Mouse (Mus musculus) stomach, postnatal 0 days (tissue): Measurements from ENCODE around the gene Tmem109. TPM values are rescaled to one million over a fixed set of nuclear protein-coding genes. Genes with fewer than 3 reads are reported as not detected.

Source experiments
- ATAC-seq: fragments of 200-750 bp; cut with Nextera tagmentation; 2 replicates; pipeline ENCODE4 v1.8.0; 2017; ENCODE audit not compliant: low FRiP score, low TSS enrichment
- DNase-seq: peaks from one replicate; pipeline ENCODE4 v3.0.0-alpha.2; 2016; ENCODE audit warnings: low spot score
- H3K27ac ChIP-seq: fragments of 300-500 bp; sonication (generic); replicated peaks from 2 replicates; pipeline ENCODE4 v1.5.1; 2014; ENCODE audit warnings: mild to moderate bottlenecking, control low read depth
- H3K27me3 ChIP-seq: fragments of 300-500 bp; sonication (generic); 2 replicates; pipeline ENCODE4 v1.6.1; 2014; ENCODE audit warnings: low read length; ENCODE audit not compliant: control insufficient read depth, insufficient read depth
- H3K36me3 ChIP-seq: fragments of 300-500 bp; sonication (generic); 2 replicates; pipeline ENCODE4 v1.6.1; 2014; ENCODE audit warnings: low read length, mixed read lengths; ENCODE audit not compliant: control insufficient read depth, insufficient read depth
- H3K4me1 ChIP-seq: fragments of 300-500 bp; sonication (generic); replicated peaks from 2 replicates; pipeline ENCODE4 v1.6.1; 2014; ENCODE audit warnings: antibody characterized with exemption; ENCODE audit not compliant: control insufficient read depth, insufficient read depth
- H3K4me2 ChIP-seq: fragments of 300-500 bp; sonication (generic); replicated peaks from 2 replicates; pipeline ENCODE4 v1.6.1; 2014; ENCODE audit warnings: low read depth, mild to moderate bottlenecking, control low read depth, moderate library complexity
- H3K4me3 ChIP-seq: fragments of 300-500 bp; sonication (generic); 2 replicates; pipeline ENCODE4 v1.5.1; 2014; ENCODE audit warnings: low read depth, low read length, control low read depth
- H3K9ac ChIP-seq: fragments of 300-500 bp; sonication (generic); 2 replicates; pipeline ENCODE4 v1.6.1; 2014; ENCODE audit warnings: mild to moderate bottlenecking, low read length, control low read depth, mixed read lengths
- H3K9me3 ChIP-seq: fragments of 300-500 bp; sonication (generic); 2 replicates; pipeline ENCODE4 v1.6.1; 2016; ENCODE audit warnings: low read length; ENCODE audit not compliant: control insufficient read depth
- CTCF ChIP-seq: IDR thresholded peaks from 2 replicates; pipeline ENCODE4 v1.5.1; 2016; ENCODE audit warnings: antibody characterized with exemption, low read depth, mild to moderate bottlenecking, moderate library complexity
- EP300 ChIP-seq: optimal IDR thresholded peaks from 2 replicates; pipeline ENCODE3; 2016; ENCODE audit warnings: antibody characterized with exemption
- WGBS: fragments of 180-500 bp; shearing (Covaris S2); extraction: QIAGEN DNeasy Blood & Tissue Kit; methylation state at CpG from one replicate; pipeline ENCODE4 v1.1.7; 2014; 5-methylcytosine and 5-hydroxymethylcytosine counted together
- polyA plus RNA-seq: library from polyadenylated mRNA; unstranded; fragments of >200 nt; fragmentation: Nextera tagmentation; extraction: Ambion mirVana; gene quantifications from 2 replicates; pipeline ENCODE4 v1.2.1, GENCODE M21; 2015

The Tmem109 gene
- polyA plus RNA-seq, 1 experiment from 2014 or later = 176 TPM

DNA sequence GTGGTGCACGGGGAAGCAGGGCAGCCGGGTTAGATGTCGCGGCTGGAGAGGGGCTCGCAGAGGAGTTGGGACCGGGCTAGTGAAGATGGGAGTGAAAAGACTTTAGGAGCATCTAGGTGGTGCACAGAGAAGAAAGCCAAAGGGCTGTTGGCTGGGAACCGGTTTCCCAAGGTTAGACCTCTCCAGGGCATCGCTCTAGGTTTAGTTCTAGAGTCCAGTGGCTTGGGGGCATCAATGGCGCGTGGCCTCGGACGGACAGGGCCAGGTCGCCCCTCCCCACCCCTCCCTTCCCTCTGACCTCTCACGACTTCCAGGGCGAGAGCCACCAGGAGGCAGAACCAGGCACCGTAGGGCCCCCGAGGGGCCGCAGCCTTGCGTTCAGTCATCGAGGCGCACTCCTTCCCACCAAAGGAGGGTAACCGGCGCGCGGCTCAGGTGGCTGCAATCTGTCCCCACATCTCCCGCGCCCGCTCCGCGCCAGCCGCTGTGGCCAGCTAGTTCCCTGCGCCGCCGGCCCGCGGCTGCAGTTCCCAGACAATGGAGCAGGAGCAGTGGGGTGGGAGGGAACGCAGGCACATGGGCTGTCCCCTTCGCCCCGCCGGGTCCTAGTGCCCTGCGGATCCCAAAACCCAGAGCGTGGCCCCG, 12.4 kb downstream of the Tmem109 start:
- Histone ChIP-seq H3K36me3 (peaks cover 22% of the 10 kb centered on the region), H3K4me3 (peak overlapping the region; percentile 66), H3K27ac (peak overlapping the region; percentile 79), H3K4me2 (peak overlapping the region; percentile 82), H3K9me3 (no peaks in the 10 kb centered on the region), H3K4me1 (peaks cover 8% of the 10 kb centered on the region; the same call in 1 of the 2 replicates), H3K27me3 (no peaks in the 10 kb centered on the region), H3K9ac (peak overlapping the region; percentile 76)
- WGBS = under 1% methylated on average over 28 of the region's 43 CpGs
- peak; percentile 88 for ATAC-seq
- TF ChIP-seq CTCF (peak; percentile 31; the same call in 1 of the 2 replicates), EP300 (no peak)
- DNase-seq = peak; percentile 84

DNA sequence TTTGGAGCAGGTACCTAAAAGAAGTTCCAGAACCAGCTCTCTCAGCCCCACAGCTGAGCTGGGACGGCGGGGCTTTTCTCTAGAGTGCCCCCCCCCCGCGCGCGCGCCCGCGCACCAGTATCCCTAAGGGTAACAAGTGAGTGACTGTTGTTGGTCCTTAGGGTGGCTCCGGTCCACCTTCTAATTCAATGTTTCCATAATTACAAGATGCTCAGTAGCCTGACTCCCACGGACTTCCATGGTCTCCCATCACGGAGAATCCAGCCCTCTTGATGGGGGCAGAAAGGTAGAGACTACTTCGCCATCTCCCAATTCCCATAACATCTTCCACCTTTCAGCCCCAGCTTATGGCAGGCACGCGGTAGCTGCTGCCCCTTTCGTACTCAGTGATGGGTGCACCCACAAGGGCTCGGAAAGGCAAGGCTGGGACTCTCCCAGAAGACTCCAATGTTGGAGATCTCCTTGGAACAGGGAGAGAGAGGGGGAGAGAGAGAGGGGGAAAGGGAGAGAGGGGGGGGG, 13.1 kb downstream of the Tmem109 start:
- no peak for TF ChIP-seq EP300
- TF ChIP-seq CTCF = 0 out of 2 replicates have a peak, but pooled peaks have one; percentile 6
- Histone ChIP-seq H3K4me3 (peak overlapping the region; percentile 66), H3K9ac (peak overlapping the region; percentile 76), H3K27ac (no peak overlapping the region), H3K9me3 (no peaks in the 10 kb centered on the region), H3K36me3 (peaks cover 24% of the 10 kb centered on the region), H3K4me1 (peaks cover 8% of the 10 kb centered on the region; the same call in 1 of the 2 replicates), H3K27me3 (no peaks in the 10 kb centered on the region), H3K4me2 (peak overlapping the region; percentile 82)
- peak; percentile 33 for DNase-seq
- ATAC-seq = no peak
- under 1% methylated on average over 17 of the region's 17 CpGs for WGBS

DNA sequence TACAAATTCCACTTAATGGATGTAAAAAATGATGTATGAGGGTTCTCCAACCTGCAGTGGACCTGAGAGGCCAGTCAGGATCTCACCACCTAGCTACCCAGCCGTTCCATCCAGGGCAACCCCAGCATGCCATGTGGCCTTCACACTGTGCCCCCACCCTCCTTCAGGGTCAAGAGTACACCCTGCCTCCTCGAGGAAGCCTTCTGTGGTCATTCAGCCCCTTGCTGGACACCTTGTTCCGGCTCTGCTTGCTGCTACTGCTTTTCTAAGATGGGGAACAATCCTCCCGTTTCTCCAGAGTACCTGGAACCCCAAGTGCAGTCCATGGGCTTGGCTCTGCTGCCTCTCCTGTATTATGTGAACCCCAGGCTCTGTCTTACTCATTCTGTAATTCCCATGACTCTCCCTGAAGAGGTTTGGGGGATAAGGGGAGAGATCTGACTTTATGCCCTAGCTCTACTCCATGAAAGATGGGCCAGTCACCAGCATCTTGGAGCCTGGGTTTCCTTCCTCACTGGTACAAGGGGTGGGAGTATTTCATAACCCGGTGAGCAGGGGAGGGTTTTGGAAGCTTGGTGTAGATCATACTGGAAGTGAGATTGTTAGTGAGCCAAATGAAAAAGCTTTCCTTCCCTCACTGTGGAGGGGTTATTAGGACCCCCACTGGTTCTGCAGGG, 13.7 kb downstream of the Tmem109 start:
- Histone ChIP-seq H3K27me3 (no peaks in the 10 kb centered on the region), H3K4me1 (peaks cover 8% of the 10 kb centered on the region; the same call in 1 of the 2 replicates), H3K36me3 (peaks cover 20% of the 10 kb centered on the region), H3K9ac (peak overlapping the region; percentile 76), H3K4me2 (peak overlapping the region; percentile 82), H3K9me3 (no peaks in the 10 kb centered on the region), H3K4me3 (peak overlapping the region; percentile 66), H3K27ac (no peak overlapping the region)
- 24% methylated on average over 5 of the region's 5 CpGs for WGBS
- no peak for ATAC-seq
- no peak for DNase-seq
- no peak for TF ChIP-seq CTCF
- TF ChIP-seq EP300 = no peak

DNA sequence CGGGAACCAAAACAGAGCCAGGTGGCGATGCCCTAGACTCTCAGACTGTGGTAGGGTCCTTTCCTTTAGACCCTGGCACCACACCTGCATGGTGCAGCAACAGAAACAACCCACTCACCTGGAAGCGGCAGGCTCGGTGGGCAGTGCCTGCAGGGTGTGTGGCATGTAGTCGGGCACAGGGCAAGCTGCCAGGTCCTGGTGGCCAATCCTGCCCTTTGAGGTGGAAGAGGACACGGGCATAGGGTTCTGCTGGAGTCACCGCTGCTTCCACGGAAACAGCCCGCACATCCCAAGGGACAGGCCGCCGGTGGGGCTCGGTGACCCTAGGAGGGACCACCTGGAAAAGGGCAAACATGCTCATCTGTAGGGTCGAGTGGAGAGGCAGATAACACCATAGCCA, 15.4 kb downstream of the Tmem109 start:
- Histone ChIP-seq H3K36me3 (peaks cover 14% of the 10 kb centered on the region), H3K27ac (no peak overlapping the region), H3K27me3 (no peaks in the 10 kb centered on the region), H3K9ac (no peak overlapping the region), H3K4me1 (peaks cover 8% of the 10 kb centered on the region; the same call in 1 of the 2 replicates), H3K9me3 (no peaks in the 10 kb centered on the region), H3K4me2 (no peak overlapping the region), H3K4me3 (no peak overlapping the region)
- WGBS = 90% methylated on average over 13 of the region's 13 CpGs
- no peak for DNase-seq
- no peak for ATAC-seq
- no peak for TF ChIP-seq CTCF
- no peak for TF ChIP-seq EP300

DNA sequence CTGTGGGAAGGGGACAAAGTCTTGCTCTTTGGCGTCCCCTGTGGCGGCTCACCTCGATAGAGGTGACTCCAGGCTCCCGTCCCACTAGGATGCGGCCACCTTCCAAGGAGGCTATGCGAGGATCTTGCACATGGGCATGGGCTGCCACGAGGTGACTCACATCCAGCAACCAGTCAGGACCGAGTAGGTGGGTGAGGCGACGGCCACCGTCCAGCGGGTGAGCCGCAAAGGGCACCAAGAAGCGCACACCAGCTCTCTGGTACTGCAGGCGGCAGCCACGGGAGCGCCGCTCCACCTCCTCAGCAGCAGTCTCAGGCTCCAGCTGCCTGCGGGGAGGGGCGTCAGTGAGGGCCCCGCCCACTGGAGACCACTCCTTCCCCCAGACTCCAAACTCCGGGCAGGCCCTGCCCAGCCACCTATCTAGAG, 21.7 kb downstream of the Tmem109 start:
- no peaks in the 10 kb centered on the region for H3K4me1 ChIP-seq
- no peak overlapping the region for H3K4me2 ChIP-seq
- H3K4me3 ChIP-seq = no peak overlapping the region
- H3K9ac ChIP-seq = no peak overlapping the region
- H3K9me3 ChIP-seq = no peaks in the 10 kb centered on the region
- ATAC-seq = peak; percentile 7; the same call in 1 of the 2 replicates
- H3K27ac ChIP-seq = no peak overlapping the region
- TF ChIP-seq CTCF (peak; percentile 40), EP300 (no peak)
- no peaks in the 10 kb centered on the region for H3K27me3 ChIP-seq
- 50% methylated on average over 22 of the region's 22 CpGs for WGBS
- H3K36me3 ChIP-seq = peaks cover 14% of the 10 kb centered on the region
- no peak for DNase-seq
